Mouse (Mus musculus) spleen, adult 2 months (tissue): ENCODE measurements at regions not wholly inside any gene's neighbourhood (a gene's known extent, or its start where the extent isn't known, plus 50 kb on each side); places are given as distances from the start of the nearest gene placed in this dataset.

ENCODE experiments used
- CTCF ChIP-seq: fragments of 200-500 bp; IDR thresholded peaks from 2 replicates; pipeline ENCODE4 v1.5.1; 2011; ENCODE audit warnings: mild to moderate bottlenecking, inconsistent platforms; ENCODE audit not compliant: insufficient read depth, insufficient read length, insufficient replicate concordance; ENCODE audit errors: extremely low read depth
- POLR2A ChIP-seq: fragments of 200-500 bp; IDR thresholded peaks from 2 replicates; pipeline ENCODE4 v1.6.1; 2011; ENCODE audit warnings: low read depth, low read length, inconsistent platforms

DNA sequence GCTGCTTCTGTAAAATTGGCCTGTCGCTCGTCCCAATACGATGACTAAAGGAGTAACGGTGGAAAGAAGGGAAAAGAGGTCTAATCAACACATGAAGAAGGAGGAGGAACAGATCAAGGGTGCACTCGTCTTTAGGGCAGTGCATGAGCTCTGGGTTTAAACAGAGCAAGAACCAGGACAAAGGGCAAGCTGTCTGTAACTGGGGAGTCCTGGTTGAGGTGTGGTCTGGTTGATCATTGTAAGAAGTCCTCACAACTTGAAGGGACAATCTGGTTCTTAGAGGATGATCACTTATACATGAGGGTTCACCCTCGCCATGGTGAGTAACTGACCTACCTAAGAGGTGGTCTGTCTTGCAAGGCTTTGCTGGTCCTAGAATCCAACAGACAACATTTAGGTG lies 105.2 kb upstream of the Gls start:
- TF ChIP-seq POLR2A: no peak
- no peak for TF ChIP-seq CTCF
